Mouse (Mus musculus): ENCODE data around the gene Prdx5.

Gene Prdx5

GRCm38 (mm10) chr19:6909507-6910289 lies at the start of gene Prdx5, which contains the start of gene Trmt112:
Prdx5 (minus strand) TSS chr19:6910106.
Trmt112 (plus strand) TSS chr19:6909698.
- peak; percentile 93 to 97 for DNase-seq

- no peak for DNase-seq
Observed at GRCm38 (mm10) chr19:6956461-6956860, 46.6 kb upstream of the Prdx5 start.

GRCm38 (mm10) chr19:6955424-6955823 lies 45.5 kb upstream of the Prdx5 start:
- no peak for DNase-seq

- DNase-seq = peak; percentile 73 to 80
Observed at GRCm38 (mm10) chr19:6954046-6954445, 44.1 kb upstream of the Prdx5 start.

- peak; percentile 52 to 63 for DNase-seq
Observed at GRCm38 (mm10) chr19:6952712-6953037, 42.8 kb upstream of the Prdx5 start.

- DNase-seq = peak; percentile 85 to 91
Observed at GRCm38 (mm10) chr19:6951994-6952711, 42.2 kb upstream of the Prdx5 start.

GRCm38 (mm10) chr19:6951381-6951968 lies 41.6 kb upstream of the Prdx5 start:
- peak; percentile 95 to 96 for DNase-seq

- peak; percentile 62 to 69 for DNase-seq
Observed at GRCm38 (mm10) chr19:6950613-6951153, 40.8 kb upstream of the Prdx5 start.

GRCm38 (mm10) chr19:6949951-6950350 lies 40.0 kb upstream of the Prdx5 start:
- DNase-seq = no peak

GRCm38 (mm10) chr19:6949532-6949931 lies 39.6 kb upstream of the Prdx5 start:
- DNase-seq = no peak

- no peak for DNase-seq
Observed at GRCm38 (mm10) chr19:6948186-6948585, 38.3 kb upstream of the Prdx5 start.

- no peak for DNase-seq
Observed at GRCm38 (mm10) chr19:6947742-6948141, 37.8 kb upstream of the Prdx5 start.

GRCm38 (mm10) chr19:6943709-6944108 lies 33.8 kb upstream of the Prdx5 start:
- no peak for DNase-seq

- peak in 1 of 2 experiments; percentile 33 for DNase-seq
Observed at GRCm38 (mm10) chr19:6942764-6943163, 32.9 kb upstream of the Prdx5 start.

- peak; percentile 95 to 97 for DNase-seq
Observed at GRCm38 (mm10) chr19:6942249-6942691, 32.4 kb upstream of the Prdx5 start, which contains the start of gene Gpr137. Gpr137 (minus strand) TSS chr19:6942480.

GRCm38 (mm10) chr19:6941372-6942248 lies 31.7 kb upstream of the Prdx5 start, which contains the start of gene Bad:
Bad (plus strand) TSS chr19:6941861.
- peak; percentile 96 to 97 for DNase-seq

- peak; percentile 15 to 39 for DNase-seq
Observed at GRCm38 (mm10) chr19:6940396-6941351, 30.8 kb upstream of the Prdx5 start.

- DNase-seq = no peak
Observed at GRCm38 (mm10) chr19:6939106-6940002, 29.4 kb upstream of the Prdx5 start.
